Mouse (Mus musculus): ENCODE data around the gene Bicc1. TPM values are rescaled to one million over a fixed set of nuclear protein-coding genes. Genes with fewer than 3 reads are reported as not detected.

Gene Bicc1
- polyA plus RNA-seq, 1 experiment from 2014 or later: 19.1 TPM

DNA sequence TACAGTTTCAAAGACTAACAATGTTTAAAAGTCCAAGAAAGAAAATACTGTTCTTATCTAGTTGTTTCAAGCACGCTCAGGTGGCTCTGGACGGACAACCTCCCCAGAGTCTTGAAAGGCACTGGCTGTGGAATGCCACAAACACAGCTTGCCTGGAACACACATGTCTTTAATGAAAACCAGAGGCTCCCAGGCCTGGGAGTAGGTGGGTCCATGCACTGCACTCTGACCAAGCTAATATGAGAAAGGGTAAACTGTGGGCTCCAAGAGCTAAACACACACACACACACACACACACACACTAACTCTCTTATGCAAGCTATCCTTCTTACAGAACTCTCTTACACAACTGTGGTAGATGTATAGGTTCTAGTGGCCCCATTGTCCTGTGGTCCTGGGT, 99.2 kb downstream of the Bicc1 start:
- H3K4me2 ChIP-seq (ENCODE audit: low read depth, low read length): no peak overlapping the region
- ATAC-seq (ENCODE audit: low read depth): no peak
- H3K27ac ChIP-seq (ENCODE audit: low read length): no peak overlapping the region
- H3K9ac ChIP-seq (ENCODE audit: low read length): no peak overlapping the region
- WGBS: 54% methylated on average over 2 of the region's 2 CpGs
- no peak overlapping the region for H3K4me3 ChIP-seq (ENCODE audit: low read length)
- no peaks in the 10 kb centered on the region for H3K36me3 ChIP-seq (ENCODE audit: control insufficient read depth, insufficient read depth, low read length)
- H3K4me1 ChIP-seq (replicated peaks; ENCODE audit: control insufficient read depth, insufficient read depth, low read length): peaks cover 9% of the 10 kb centered on the region
- H3K9me3 ChIP-seq (ENCODE audit: control insufficient read depth, low read length): no peaks in the 10 kb centered on the region
- H3K27me3 ChIP-seq (ENCODE audit: control insufficient read depth, insufficient read depth, low read depth, low read length): no peaks in the 10 kb centered on the region

DNA sequence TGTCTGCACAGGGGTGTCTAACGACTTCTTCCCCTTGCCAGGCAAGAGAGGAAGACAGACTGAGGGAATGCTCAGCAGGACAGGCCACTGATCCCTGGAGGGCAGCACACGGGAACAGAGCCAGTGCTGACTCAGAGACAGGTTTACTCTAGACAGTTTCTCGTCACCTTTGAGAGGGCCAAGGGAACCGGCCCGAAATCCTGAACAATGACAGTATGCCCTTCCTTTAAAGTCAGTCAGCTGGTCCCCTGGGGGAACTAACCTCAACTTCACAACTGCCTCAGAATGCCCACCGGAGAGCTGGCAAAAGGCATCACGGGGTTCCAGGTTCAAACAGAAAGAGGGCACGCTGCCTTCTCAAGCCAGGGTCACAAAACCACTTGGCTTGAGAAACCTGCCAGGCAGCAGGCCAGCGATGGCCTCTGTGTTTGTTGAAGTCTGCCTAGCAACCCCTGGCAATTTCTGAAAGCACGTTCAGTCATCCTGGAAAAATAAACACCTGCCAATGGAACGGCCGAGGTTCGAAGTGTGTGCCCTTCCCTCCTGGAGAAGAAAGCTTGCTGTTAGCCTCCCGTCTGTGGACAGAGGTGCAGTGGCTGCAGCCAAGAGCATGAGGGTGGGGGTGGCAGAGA, 100.8 kb downstream of the Bicc1 start:
- peak overlapping the region; percentile 41; the same call in 1 of the 2 replicates for H3K27ac ChIP-seq (ENCODE audit: low read length)
- no peak overlapping the region; the same call in 1 of the 2 replicates for H3K9ac ChIP-seq (ENCODE audit: low read length)
- H3K4me3 ChIP-seq (ENCODE audit: low read length): peak overlapping the region; percentile 0; the same call in 1 of the 2 replicates
- ATAC-seq (ENCODE audit: low read depth): peak; percentile 71
- no peaks in the 10 kb centered on the region for H3K36me3 ChIP-seq (ENCODE audit: control insufficient read depth, insufficient read depth, low read length)
- peak overlapping the region; percentile 38 for H3K4me2 ChIP-seq (ENCODE audit: low read depth, low read length)
- no peaks in the 10 kb centered on the region for H3K9me3 ChIP-seq (ENCODE audit: control insufficient read depth, low read length)
- peaks cover 9% of the 10 kb centered on the region for H3K4me1 ChIP-seq (replicated peaks; ENCODE audit: control insufficient read depth, insufficient read depth, low read length)
- H3K27me3 ChIP-seq (ENCODE audit: control insufficient read depth, insufficient read depth, low read depth, low read length): no peaks in the 10 kb centered on the region
- 10% methylated on average over 14 of the region's 14 CpGs for WGBS

DNA sequence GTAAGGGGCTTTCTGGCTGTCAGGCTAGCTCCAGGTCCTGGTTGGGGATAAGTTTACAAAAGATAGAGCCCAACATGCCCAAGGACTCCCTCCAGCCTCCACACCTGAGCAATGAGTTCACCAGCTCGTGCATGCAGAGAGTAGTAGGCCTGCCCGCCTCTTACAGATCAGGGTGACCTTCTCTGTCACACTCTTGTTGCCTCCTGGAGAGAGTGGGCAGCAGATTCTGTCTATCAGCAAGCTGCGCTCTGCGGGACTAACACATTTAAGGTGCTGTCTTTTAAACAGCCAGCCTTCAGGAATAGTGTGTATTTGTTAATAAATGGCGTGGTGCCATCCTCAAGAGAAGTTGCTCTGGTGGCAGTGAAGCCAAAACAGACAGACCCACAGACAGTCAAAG, 101.4 kb downstream of the Bicc1 start:
- no peak for ATAC-seq (ENCODE audit: low read depth)
- Histone ChIP-seq H3K27me3 (ENCODE audit: control insufficient read depth, insufficient read depth, low read depth, low read length) (no peaks in the 10 kb centered on the region), H3K9ac (ENCODE audit: low read length) (no peak overlapping the region), H3K4me3 (ENCODE audit: low read length) (no peak overlapping the region), H3K4me2 (ENCODE audit: low read depth, low read length) (no peak overlapping the region), H3K9me3 (ENCODE audit: control insufficient read depth, low read length) (no peaks in the 10 kb centered on the region), H3K36me3 (ENCODE audit: control insufficient read depth, insufficient read depth, low read length) (no peaks in the 10 kb centered on the region), H3K4me1 (replicated peaks; ENCODE audit: control insufficient read depth, insufficient read depth, low read length) (peaks cover 9% of the 10 kb centered on the region), H3K27ac (ENCODE audit: low read length) (no peak overlapping the region)
- 67% methylated on average over 5 of the region's 5 CpGs for WGBS

DNA sequence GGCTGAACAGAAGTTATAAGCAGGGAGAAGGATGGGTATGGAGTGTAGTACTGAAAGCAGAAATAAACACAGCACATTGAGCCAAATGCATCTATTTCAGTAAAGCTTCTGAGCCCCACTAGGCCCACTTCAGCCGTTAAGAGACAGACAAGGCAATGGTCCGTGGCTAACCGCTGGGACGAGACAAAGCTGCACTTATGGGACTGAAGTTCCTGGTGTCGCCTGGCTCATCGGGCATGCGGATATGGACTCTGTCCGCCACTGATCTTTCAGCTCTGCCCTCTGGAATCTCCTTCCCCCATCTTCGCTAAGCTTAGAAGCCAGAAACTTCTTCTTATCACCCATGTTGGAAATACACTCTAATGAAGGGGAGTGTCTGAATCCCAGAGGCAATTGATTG, 106.8 kb downstream of the Bicc1 start:
- no peaks in the 10 kb centered on the region for H3K27me3 ChIP-seq (ENCODE audit: control insufficient read depth, insufficient read depth, low read depth, low read length)
- no peak overlapping the region for H3K4me3 ChIP-seq (ENCODE audit: low read length)
- no peak overlapping the region for H3K4me2 ChIP-seq (ENCODE audit: low read depth, low read length)
- peaks cover 6% of the 10 kb centered on the region for H3K4me1 ChIP-seq (replicated peaks; ENCODE audit: control insufficient read depth, insufficient read depth, low read length)
- H3K27ac ChIP-seq (ENCODE audit: low read length): peak overlapping the region; percentile 45
- H3K36me3 ChIP-seq (ENCODE audit: control insufficient read depth, insufficient read depth, low read length): no peaks in the 10 kb centered on the region
- no peak overlapping the region for H3K9ac ChIP-seq (ENCODE audit: low read length)
- WGBS: 78% methylated on average over 9 of the region's 9 CpGs
- ATAC-seq (ENCODE audit: low read depth): no peak
- H3K9me3 ChIP-seq (ENCODE audit: control insufficient read depth, low read length): no peaks in the 10 kb centered on the region

DNA sequence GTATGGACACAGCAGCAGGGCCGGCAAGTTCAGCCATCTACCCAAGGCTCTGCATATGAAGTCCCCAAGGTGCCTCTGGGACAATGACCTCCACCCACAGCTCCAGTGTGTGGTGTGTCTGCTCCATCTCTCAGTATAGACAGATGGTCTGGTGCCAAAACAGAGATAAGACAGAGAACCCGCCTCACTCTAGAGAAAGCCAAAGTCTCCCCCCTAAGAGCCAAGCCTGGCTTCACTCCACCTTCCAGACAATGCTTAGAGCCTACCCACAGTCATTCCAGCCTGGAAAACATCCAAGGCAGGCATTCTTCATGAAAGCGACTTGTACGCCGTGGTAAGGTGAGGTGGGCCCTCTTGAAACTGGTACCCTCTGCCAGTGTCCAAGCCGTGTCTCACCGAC, 107.3 kb downstream of the Bicc1 start:
- no peaks in the 10 kb centered on the region for H3K36me3 ChIP-seq (ENCODE audit: control insufficient read depth, insufficient read depth, low read length)
- H3K27ac ChIP-seq (ENCODE audit: low read length): peak overlapping the region; percentile 45; the same call in 1 of the 2 replicates
- 56% methylated on average over 7 of the region's 7 CpGs for WGBS
- no peak overlapping the region for H3K4me2 ChIP-seq (ENCODE audit: low read depth, low read length)
- H3K27me3 ChIP-seq (ENCODE audit: control insufficient read depth, insufficient read depth, low read depth, low read length): no peaks in the 10 kb centered on the region
- ATAC-seq (ENCODE audit: low read depth): 0 out of 2 replicates have a peak, but pooled peaks have one; percentile 16
- H3K4me1 ChIP-seq (replicated peaks; ENCODE audit: control insufficient read depth, insufficient read depth, low read length): peaks cover 6% of the 10 kb centered on the region
- no peak overlapping the region for H3K9ac ChIP-seq (ENCODE audit: low read length)
- no peak overlapping the region for H3K4me3 ChIP-seq (ENCODE audit: low read length)
- H3K9me3 ChIP-seq (ENCODE audit: control insufficient read depth, low read length): no peaks in the 10 kb centered on the region

DNA sequence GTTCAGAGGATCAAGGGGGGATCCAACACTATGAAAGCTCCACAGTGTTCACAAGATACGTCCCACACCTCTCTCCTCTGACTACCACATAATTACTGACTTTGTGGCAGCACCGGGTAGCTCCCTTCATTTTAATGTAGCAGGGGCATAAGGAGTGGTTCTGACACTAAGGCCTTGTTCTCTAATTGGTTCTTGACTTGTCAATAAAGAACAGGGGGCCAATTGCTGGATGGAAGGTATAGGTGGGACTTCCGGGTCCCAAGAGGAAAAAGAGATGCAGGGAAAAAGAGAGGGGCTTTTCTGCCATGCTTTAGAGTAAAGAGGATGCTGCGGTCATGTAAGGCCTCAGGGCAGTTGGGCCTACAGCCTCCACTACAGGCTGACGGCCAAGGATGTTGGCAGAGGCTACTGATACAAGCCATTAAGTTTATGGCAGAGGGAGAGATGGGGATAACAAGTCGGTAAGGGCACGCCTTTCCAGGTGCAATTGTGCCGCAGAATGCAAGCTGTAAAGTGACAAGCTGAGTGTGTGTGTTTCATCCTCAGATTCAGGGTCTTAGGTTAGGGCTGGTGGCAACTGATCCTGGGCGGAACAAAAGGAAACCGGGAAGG, 108.7 kb downstream of the Bicc1 start:
- peaks cover 6% of the 10 kb centered on the region for H3K4me1 ChIP-seq (replicated peaks; ENCODE audit: control insufficient read depth, insufficient read depth, low read length)
- H3K4me2 ChIP-seq (ENCODE audit: low read depth, low read length): no peak overlapping the region
- H3K9ac ChIP-seq (ENCODE audit: low read length): no peak overlapping the region
- H3K27me3 ChIP-seq (ENCODE audit: control insufficient read depth, insufficient read depth, low read depth, low read length): no peaks in the 10 kb centered on the region
- no peak overlapping the region for H3K4me3 ChIP-seq (ENCODE audit: low read length)
- no peak for ATAC-seq (ENCODE audit: low read depth)
- no peaks in the 10 kb centered on the region for H3K36me3 ChIP-seq (ENCODE audit: control insufficient read depth, insufficient read depth, low read length)
- no peaks in the 10 kb centered on the region for H3K9me3 ChIP-seq (ENCODE audit: control insufficient read depth, low read length)
- WGBS: 77% methylated on average over 10 of the region's 10 CpGs
- H3K27ac ChIP-seq (ENCODE audit: low read length): no peak overlapping the region

DNA sequence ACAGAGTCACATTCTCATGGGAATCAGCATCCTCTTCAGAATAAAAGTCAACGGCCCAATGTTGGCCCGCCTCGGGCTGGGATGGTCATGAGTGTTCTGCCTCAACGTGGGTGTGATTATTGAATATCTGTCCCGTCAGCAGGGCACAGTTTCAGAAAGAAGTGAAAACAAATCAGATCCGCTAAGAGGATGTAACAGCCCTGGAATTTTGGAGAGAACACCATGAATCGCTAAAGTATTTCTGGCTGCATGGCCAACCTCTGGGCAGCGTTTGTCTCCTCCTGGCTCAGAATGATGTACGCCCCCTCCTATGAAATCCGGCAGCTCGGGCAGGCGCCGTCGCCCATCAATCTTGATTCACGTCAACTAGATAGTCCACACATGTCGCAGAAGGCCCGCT, 110.2 kb downstream of the Bicc1 start:
- Histone ChIP-seq H3K4me1 (replicated peaks; ENCODE audit: control insufficient read depth, insufficient read depth, low read length) (peaks cover 6% of the 10 kb centered on the region), H3K9ac (ENCODE audit: low read length) (no peak overlapping the region), H3K27me3 (ENCODE audit: control insufficient read depth, insufficient read depth, low read depth, low read length) (no peaks in the 10 kb centered on the region), H3K27ac (ENCODE audit: low read length) (no peak overlapping the region), H3K36me3 (ENCODE audit: control insufficient read depth, insufficient read depth, low read length) (no peaks in the 10 kb centered on the region), H3K9me3 (ENCODE audit: control insufficient read depth, low read length) (no peaks in the 10 kb centered on the region), H3K4me2 (ENCODE audit: low read depth, low read length) (no peak overlapping the region), H3K4me3 (ENCODE audit: low read length) (no peak overlapping the region)
- ATAC-seq (ENCODE audit: low read depth): peak; percentile 56
- WGBS: 47% methylated on average over 17 of the region's 17 CpGs

DNA sequence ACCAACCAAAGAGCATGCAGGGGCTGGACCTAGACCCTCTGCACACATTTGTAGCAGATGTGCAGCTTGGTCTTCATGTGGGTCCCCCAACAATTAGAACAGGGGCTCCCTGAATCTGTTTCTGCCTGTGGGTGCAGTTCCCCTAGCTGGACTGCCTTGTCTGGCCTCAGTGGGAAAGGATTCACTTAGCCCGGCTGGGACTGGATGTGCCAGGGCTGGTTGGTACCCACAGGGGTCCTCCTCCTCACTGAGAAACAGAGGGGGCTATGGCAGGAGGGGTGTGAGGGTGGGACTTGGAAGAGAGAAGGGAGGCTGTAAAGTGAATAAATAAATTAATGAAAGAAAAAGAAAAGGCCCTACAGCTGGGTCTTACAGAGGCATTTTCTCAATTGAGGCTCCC, 115.1 kb downstream of the Bicc1 start:
- Histone ChIP-seq H3K4me2 (ENCODE audit: low read depth, low read length) (no peak overlapping the region), H3K4me3 (ENCODE audit: low read length) (no peak overlapping the region), H3K9me3 (ENCODE audit: control insufficient read depth, low read length) (no peaks in the 10 kb centered on the region), H3K9ac (ENCODE audit: low read length) (no peak overlapping the region), H3K36me3 (ENCODE audit: control insufficient read depth, insufficient read depth, low read length) (no peaks in the 10 kb centered on the region), H3K27me3 (ENCODE audit: control insufficient read depth, insufficient read depth, low read depth, low read length) (no peaks in the 10 kb centered on the region), H3K4me1 (replicated peaks; ENCODE audit: control insufficient read depth, insufficient read depth, low read length) (no peaks in the 10 kb centered on the region), H3K27ac (ENCODE audit: low read length) (no peak overlapping the region)
- ATAC-seq (ENCODE audit: low read depth): no peak
- 91% methylated on average over 1 of the region's 1 CpGs for WGBS

DNA sequence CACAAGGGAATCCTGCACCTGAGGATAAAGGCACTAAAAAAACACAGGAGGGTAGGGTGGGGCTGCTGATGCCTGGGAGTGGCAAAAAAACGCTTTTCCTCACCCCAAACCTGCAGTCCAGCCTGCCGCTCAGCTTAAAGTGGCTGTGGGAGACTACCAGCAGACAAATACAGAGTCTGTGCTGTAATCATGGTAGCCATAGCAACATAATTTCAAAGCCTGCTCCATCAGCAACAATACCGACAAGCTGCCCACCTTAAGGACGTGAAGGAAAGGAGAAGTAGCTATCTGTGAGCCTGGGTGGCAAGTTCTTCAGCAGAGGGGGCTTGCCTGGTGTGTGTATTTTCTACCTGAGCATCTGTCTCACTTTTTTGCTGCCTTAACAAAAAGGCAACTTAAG, 117.6 kb downstream of the Bicc1 start:
- Histone ChIP-seq H3K27ac (ENCODE audit: low read length) (no peak overlapping the region), H3K4me3 (ENCODE audit: low read length) (no peak overlapping the region), H3K36me3 (ENCODE audit: control insufficient read depth, insufficient read depth, low read length) (no peaks in the 10 kb centered on the region), H3K27me3 (ENCODE audit: control insufficient read depth, insufficient read depth, low read depth, low read length) (no peaks in the 10 kb centered on the region), H3K9ac (ENCODE audit: low read length) (no peak overlapping the region), H3K4me1 (replicated peaks; ENCODE audit: control insufficient read depth, insufficient read depth, low read length) (no peaks in the 10 kb centered on the region), H3K4me2 (ENCODE audit: low read depth, low read length) (no peak overlapping the region), H3K9me3 (ENCODE audit: control insufficient read depth, low read length) (no peaks in the 10 kb centered on the region)
- 45% methylated on average over 4 of the region's 4 CpGs for WGBS
- no peak for ATAC-seq (ENCODE audit: low read depth)

All from lung, embryonic 16.5 days (tissue).